Mouse (Mus musculus) olfactory bulb, adult 2 months (tissue): ENCODE data around the gene Mfsd4b1. TPM values are rescaled to one million over a fixed set of nuclear protein-coding genes. Genes with fewer than 3 reads are reported as not detected.
A peak's percentile ranks its signal among the peaks of the same experiment; 100 is the strongest.

Experiments used
- H3K27ac ChIP-seq: fragments of 200-500 bp; 2 replicates; pipeline ENCODE4 v1.5.1; 2012; ENCODE audit warnings: low read depth, low read length; ENCODE audit not compliant: insufficient read depth
- H3K4me1 ChIP-seq: fragments of 200-500 bp; 2 replicates; pipeline ENCODE4 v1.6.1; 2012; ENCODE audit warnings: low read length; ENCODE audit not compliant: control insufficient read depth, insufficient read depth
- H3K4me3 ChIP-seq: fragments of 200-500 bp; 2 replicates; pipeline ENCODE4 v1.5.1; 2012; ENCODE audit warnings: mild to moderate bottlenecking, low read depth, low read length, moderate library complexity; ENCODE audit not compliant: insufficient read depth
- CTCF ChIP-seq: fragments of 200-500 bp; IDR thresholded peaks from 2 replicates; pipeline ENCODE4 v1.5.1; 2012; ENCODE audit warnings: low read depth, mild to moderate bottlenecking, low read length, moderate library complexity; ENCODE audit not compliant: insufficient read depth
- POLR2A ChIP-seq: fragments of 200-500 bp; IDR thresholded peaks from 2 replicates; pipeline ENCODE4 v1.6.1; 2012; ENCODE audit warnings: mild to moderate bottlenecking, low read depth, low read length, moderate library complexity; ENCODE audit not compliant: insufficient read depth
- WGBS: fragments of 180-500 bp; shearing (Covaris S2); methylation state at CpG from one replicate; pipeline ENCODE4 v1.1.7; 2018; 5-methylcytosine and 5-hydroxymethylcytosine counted together
- polyA plus RNA-seq: library from polyadenylated mRNA; stranded (reverse); fragments of >200 nt; gene quantifications from 2 replicates; pipeline ENCODE4 v1.2.4, GENCODE M21; 2012; ENCODE audit warnings: low replicate concordance; ENCODE audit not compliant: missing spikeins, insufficient read depth, insufficient read length

Mfsd4b1 gene
- polyA plus RNA-seq, 1 experiment: not detected

GRCm38 (mm10) chr10:39959761-39960440 lies 65.2 kb downstream of the Mfsd4b1 start, which contains the start of gene Mfsd4b3:
TSS of gene Mfsd4b3 (minus strand) at chr10:39960153.
- WGBS: under 1% methylated on average over 38 of the region's 38 CpGs
- Histone ChIP-seq H3K4me3 (peak within 1 kb of the TSS; percentile 57), H3K4me1 (peaks cover 5% of the 10 kb centered on the region), H3K27ac (no peak within 1 kb of the TSS)
- no peak for TF ChIP-seq POLR2A
- peak; percentile 42; the same call in 1 of the 2 replicates for TF ChIP-seq CTCF

GRCm38 (mm10) chr10:39958266-39958665 lies 66.8 kb downstream of the Mfsd4b1 start:
- H3K4me1 ChIP-seq: peaks cover 5% of the 10 kb centered on the region
- TF ChIP-seq POLR2A: no peak
- no peak for TF ChIP-seq CTCF
- no peak overlapping the region for H3K27ac ChIP-seq
- 31% methylated on average over 4 of the region's 4 CpGs for WGBS
- H3K4me3 ChIP-seq: no peak overlapping the region

- no peak overlapping the region for H3K4me3 ChIP-seq
- WGBS: 26% methylated on average over 2 of the region's 2 CpGs
Observed at GRCm38 (mm10) chr10:39956340-39956878, 68.7 kb downstream of the Mfsd4b1 start.

GRCm38 (mm10) chr10:39955163-39955562 lies 69.9 kb downstream of the Mfsd4b1 start:
- 82% methylated on average over 2 of the region's 2 CpGs for WGBS
- H3K27ac ChIP-seq: no peak overlapping the region
- TF ChIP-seq POLR2A (no peak), CTCF (no peak)
- peaks cover 5% of the 10 kb centered on the region for H3K4me1 ChIP-seq
- H3K4me3 ChIP-seq: no peak overlapping the region

More at GRCm38 (mm10) chr10:39956340-39956878, 68.7 kb downstream of the Mfsd4b1 start:
- TF ChIP-seq CTCF (no peak), POLR2A (no peak)
- no peak overlapping the region for H3K27ac ChIP-seq
- H3K4me1 ChIP-seq: peaks cover 5% of the 10 kb centered on the region

Other genes starting within 250 kb of the Mfsd4b1 start
- not detected in 2 replicates for gene Mfsd4b4, start 126.0 kb downstream of the Mfsd4b1 start, polyA plus RNA-seq
- not detected in 2 replicates for gene Mfsd4b2, start 98.3 kb downstream of the Mfsd4b1 start, polyA plus RNA-seq
- gene Mfsd4b3, start 65.1 kb downstream of the Mfsd4b1 start, polyA plus RNA-seq: not detected in 2 replicates
- gene Mfsd4b5, start 38.6 kb downstream of the Mfsd4b1 start, polyA plus RNA-seq: not detected in 2 replicates
- not detected in 2 replicates for gene Slc16a10, start 117.0 kb upstream of the Mfsd4b1 start, polyA plus RNA-seq
- gene Rpf2, start 221.8 kb upstream of the Mfsd4b1 start, polyA plus RNA-seq: not detected in 2 replicates
- gene Gtf3c6, start 232.8 kb upstream of the Mfsd4b1 start, polyA plus RNA-seq: not detected in 2 replicates